Mouse (Mus musculus) midbrain, embryonic 15.5 days (tissue): ENCODE data around the gene Lpcat4. TPM values are rescaled to one million over a fixed set of nuclear protein-coding genes. Genes with fewer than 3 reads are reported as not detected.

ENCODE experiments used
- ATAC-seq: fragments of 200-750 bp; cut with Nextera tagmentation; replicated peaks from 2 replicates; pipeline ENCODE4 v1.8.0; 2017; ENCODE audit warnings: moderate TSS enrichment
- H3K27ac ChIP-seq: fragments of 300-500 bp; sonication (generic); 2 replicates; pipeline ENCODE4 v1.5.1; 2015; ENCODE audit warnings: mild to moderate bottlenecking, inconsistent platforms
- H3K27me3 ChIP-seq: fragments of 300-500 bp; sonication (generic); replicated peaks from 2 replicates; pipeline ENCODE4 v1.6.1; 2015; ENCODE audit warnings: inconsistent platforms
- H3K36me3 ChIP-seq: fragments of 300-500 bp; sonication (generic); replicated peaks from 2 replicates; pipeline ENCODE4 v1.6.1; 2015; ENCODE audit warnings: inconsistent platforms
- H3K4me1 ChIP-seq: fragments of 300-500 bp; sonication (generic); 2 replicates; pipeline ENCODE4 v1.6.1; 2015; ENCODE audit warnings: inconsistent platforms
- H3K4me2 ChIP-seq: fragments of 300-500 bp; sonication (generic); 2 replicates; pipeline ENCODE4 v1.6.1; 2015; ENCODE audit warnings: inconsistent platforms, mild to moderate bottlenecking, moderate library complexity
- H3K4me3 ChIP-seq: fragments of 300-500 bp; sonication (generic); 2 replicates; pipeline ENCODE4 v1.5.1; 2015; ENCODE audit warnings: mild to moderate bottlenecking, inconsistent platforms
- H3K9ac ChIP-seq: fragments of 300-500 bp; sonication (generic); 2 replicates; pipeline ENCODE4 v1.6.1; 2015; ENCODE audit warnings: mild to moderate bottlenecking, inconsistent platforms
- H3K9me3 ChIP-seq: fragments of 300-500 bp; sonication (generic); 2 replicates; pipeline ENCODE4 v1.6.1; 2016; ENCODE audit warnings: inconsistent platforms
- WGBS: fragments of 180-500 bp; shearing (Covaris S2); methylation state at CpG from one replicate; pipeline ENCODE4 v1.1.7; 2015; ENCODE audit warnings: mixed read lengths; 5-methylcytosine and 5-hydroxymethylcytosine counted together
- polyA plus RNA-seq: library from polyadenylated mRNA; unstranded; fragments of >200 nt; fragmentation: Nextera tagmentation; extraction: Ambion mirVana; gene quantifications from 2 replicates; pipeline ENCODE4 v1.2.1, GENCODE M21; 2015

Lpcat4 gene
- polyA plus RNA-seq, 1 experiment from 2014 or later, result 26.0 TPM

GRCm38 (mm10) chr2:112239935-112240721 lies 860 bp downstream of the Lpcat4 start:
- Histone ChIP-seq H3K36me3 (peaks cover 15% of the 10 kb centered on the region; the same call in 1 of the 2 replicates), H3K4me1 (peaks cover 14% of the 10 kb centered on the region), H3K27ac (peak overlapping the region; percentile 97), H3K9ac (peak overlapping the region; percentile 85), H3K9me3 (no peaks in the 10 kb centered on the region), H3K4me3 (peak overlapping the region; percentile 77), H3K4me2 (peak overlapping the region; percentile 87), H3K27me3 (peaks cover 3% of the 10 kb centered on the region; the same call in 1 of the 2 replicates)
- ATAC-seq, result peak; percentile 79
- WGBS, result under 1% methylated on average over 28 of the region's 28 CpGs

- Histone ChIP-seq H3K4me3 (no peak overlapping the region), H3K4me1 (peaks cover 14% of the 10 kb centered on the region), H3K36me3 (peaks cover 25% of the 10 kb centered on the region), H3K4me2 (no peak overlapping the region), H3K9me3 (no peaks in the 10 kb centered on the region), H3K27ac (no peak overlapping the region), H3K9ac (no peak overlapping the region), H3K27me3 (peaks cover 3% of the 10 kb centered on the region; the same call in 1 of the 2 replicates)
- 85% methylated on average over 14 of the region's 14 CpGs for WGBS
- no peak for ATAC-seq
These were observed 2.5 kb downstream of the Lpcat4 start for GRCm38 (mm10) chr2:112241787-112242186.

GRCm38 (mm10) chr2:112245307-112245706 lies 6.0 kb downstream of the Lpcat4 start:
- H3K4me3 ChIP-seq, result no peak overlapping the region
- H3K36me3 ChIP-seq, result peaks cover 25% of the 10 kb centered on the region
- H3K9ac ChIP-seq, result no peak overlapping the region
- no peaks in the 10 kb centered on the region for H3K27me3 ChIP-seq
- no peak overlapping the region for H3K27ac ChIP-seq
- no peak for ATAC-seq
- peaks cover 11% of the 10 kb centered on the region for H3K4me1 ChIP-seq
- no peak overlapping the region for H3K4me2 ChIP-seq
- H3K9me3 ChIP-seq, result no peaks in the 10 kb centered on the region
- WGBS, result 92% methylated on average over 5 of the region's 5 CpGs

- no peak overlapping the region for H3K4me2 ChIP-seq
These were observed 6.9 kb downstream of the Lpcat4 start for GRCm38 (mm10) chr2:112246193-112246592.

GRCm38 (mm10) chr2:112247323-112247722 lies 8.1 kb downstream of the Lpcat4 start:
- H3K27me3 ChIP-seq, result no peaks in the 10 kb centered on the region
- H3K9me3 ChIP-seq, result no peaks in the 10 kb centered on the region
- no peak overlapping the region for H3K4me3 ChIP-seq
- peaks cover 25% of the 10 kb centered on the region for H3K36me3 ChIP-seq
- no peak for ATAC-seq
- H3K27ac ChIP-seq, result no peak overlapping the region
- no peaks in the 10 kb centered on the region for H3K4me1 ChIP-seq
- no peak overlapping the region for H3K4me2 ChIP-seq
- no peak overlapping the region for H3K9ac ChIP-seq
- WGBS, result 83% methylated on average over 10 of the region's 10 CpGs

More at GRCm38 (mm10) chr2:112246193-112246592, 6.9 kb downstream of the Lpcat4 start:
- Histone ChIP-seq H3K27me3 (no peaks in the 10 kb centered on the region), H3K36me3 (peaks cover 25% of the 10 kb centered on the region), H3K9me3 (no peaks in the 10 kb centered on the region), H3K9ac (no peak overlapping the region), H3K4me1 (peaks cover 2% of the 10 kb centered on the region), H3K27ac (no peak overlapping the region), H3K4me3 (no peak overlapping the region)
- 91% methylated on average over 6 of the region's 6 CpGs for WGBS
- no peak for ATAC-seq

- H3K36me3 ChIP-seq, result peaks cover 10% of the 10 kb centered on the region
- H3K27me3 ChIP-seq, result no peaks in the 10 kb centered on the region
- H3K4me2 ChIP-seq, result no peak overlapping the region
- no peak for ATAC-seq
- H3K9ac ChIP-seq, result no peak overlapping the region
- no peak overlapping the region for H3K27ac ChIP-seq
- WGBS, result 93% methylated on average over 10 of the region's 10 CpGs
- no peaks in the 10 kb centered on the region for H3K9me3 ChIP-seq
- no peak overlapping the region for H3K4me3 ChIP-seq
- no peaks in the 10 kb centered on the region for H3K4me1 ChIP-seq
These were observed 10.6 kb downstream of the Lpcat4 start for GRCm38 (mm10) chr2:112249780-112250453.

GRCm38 (mm10) chr2:112254675-112255515 lies 15.6 kb downstream of the Lpcat4 start:
- Histone ChIP-seq H3K27ac (no peak overlapping the region), H3K4me3 (no peak overlapping the region), H3K9ac (no peak overlapping the region), H3K36me3 (no peaks in the 10 kb centered on the region), H3K27me3 (no peaks in the 10 kb centered on the region), H3K4me2 (no peak overlapping the region), H3K9me3 (no peaks in the 10 kb centered on the region), H3K4me1 (no peaks in the 10 kb centered on the region)
- 70% methylated on average over 7 of the region's 7 CpGs for WGBS
- ATAC-seq, result no peak

- WGBS, result 76% methylated on average over 10 of the region's 10 CpGs
- H3K4me1 ChIP-seq, result peaks cover 15% of the 10 kb centered on the region
- no peaks in the 10 kb centered on the region for H3K9me3 ChIP-seq
- H3K9ac ChIP-seq, result no peak within 1 kb of the TSS
- no peaks in the 10 kb centered on the region for H3K36me3 ChIP-seq
- H3K4me2 ChIP-seq, result no peak within 1 kb of the TSS
- H3K4me3 ChIP-seq, result no peak within 1 kb of the TSS
- ATAC-seq, result no peak
- no peak within 1 kb of the TSS for H3K27ac ChIP-seq
- H3K27me3 ChIP-seq, result no peaks in the 10 kb centered on the region
These were observed 20.1 kb downstream of the Lpcat4 start, which contains the start of gene Nutm1 for GRCm38 (mm10) chr2:112259241-112259962. Gene Nutm1, minus strand, starts transcription at chr2:112259291.

GRCm38 (mm10) chr2:112261748-112262653 lies 22.7 kb downstream of the Lpcat4 start, which contains the start of gene Nop10:
Gene Nop10, plus strand, starts transcription at chr2:112261926.
- H3K4me2 ChIP-seq, result peak within 1 kb of the TSS; percentile 65
- peaks cover 29% of the 10 kb centered on the region for H3K4me1 ChIP-seq
- peak within 1 kb of the TSS; percentile 61 for H3K9ac ChIP-seq
- H3K9me3 ChIP-seq, result no peaks in the 10 kb centered on the region
- H3K4me3 ChIP-seq, result peak within 1 kb of the TSS; percentile 78
- under 1% methylated on average over 36 of the region's 36 CpGs for WGBS
- peak; percentile 73 for ATAC-seq
- no peaks in the 10 kb centered on the region for H3K36me3 ChIP-seq
- peak within 1 kb of the TSS; percentile 80 for H3K27ac ChIP-seq
- H3K27me3 ChIP-seq, result no peaks in the 10 kb centered on the region

- peak overlapping the region; percentile 61 for H3K9ac ChIP-seq
- 38% methylated on average over 4 of the region's 4 CpGs for WGBS
- no peak overlapping the region for H3K27ac ChIP-seq
- H3K4me2 ChIP-seq, result peak overlapping the region; percentile 65
- peak overlapping the region; percentile 78 for H3K4me3 ChIP-seq
- no peaks in the 10 kb centered on the region for H3K9me3 ChIP-seq
- H3K36me3 ChIP-seq, result no peaks in the 10 kb centered on the region
- H3K27me3 ChIP-seq, result no peaks in the 10 kb centered on the region
- ATAC-seq, result no peak
- H3K4me1 ChIP-seq, result peaks cover 37% of the 10 kb centered on the region
These were observed 23.6 kb downstream of the Lpcat4 start for GRCm38 (mm10) chr2:112262779-112263295.
